Mouse (Mus musculus) adrenal gland, postnatal 10 days (tissue): Measurements from ENCODE around the gene Lsamp. TPM values are rescaled to one million over a fixed set of nuclear protein-coding genes. Genes with fewer than 3 reads are reported as not detected.

Experiments used
- DNase-seq: peaks from one replicate; pipeline ENCODE4 v3.0.0; 2021; ENCODE audit warnings: mixed read lengths
- total RNA-seq, 2 experiments: library from RNA; stranded (reverse); gene quantifications; 2 replicates each; pipeline ENCODE4 v1.2.3; 2021

Lsamp gene
- total RNA-seq, 2 experiments from 2014 or later: 4.9 to 10.3 TPM

DNA sequence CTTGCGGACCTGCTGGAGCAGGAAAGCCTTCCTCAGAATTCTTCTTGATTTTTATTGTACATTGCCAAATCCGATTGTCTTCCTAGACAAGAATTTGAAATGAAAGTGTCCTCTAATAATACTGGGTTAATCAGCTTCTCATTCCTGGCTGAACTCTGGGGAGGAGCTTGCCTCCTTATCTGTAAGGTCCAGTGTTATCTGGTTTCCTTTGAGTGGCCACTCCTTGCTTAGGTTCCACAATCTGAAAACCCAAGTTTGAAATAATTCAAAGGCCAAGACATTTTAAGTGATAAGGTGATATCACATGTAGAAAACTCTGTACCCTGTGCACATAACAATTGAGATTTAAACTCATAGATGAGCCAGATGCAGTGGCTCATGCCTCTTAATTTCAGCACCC, 975.0 kb downstream of the Lsamp start:
- DNase-seq: no peak

DNA sequence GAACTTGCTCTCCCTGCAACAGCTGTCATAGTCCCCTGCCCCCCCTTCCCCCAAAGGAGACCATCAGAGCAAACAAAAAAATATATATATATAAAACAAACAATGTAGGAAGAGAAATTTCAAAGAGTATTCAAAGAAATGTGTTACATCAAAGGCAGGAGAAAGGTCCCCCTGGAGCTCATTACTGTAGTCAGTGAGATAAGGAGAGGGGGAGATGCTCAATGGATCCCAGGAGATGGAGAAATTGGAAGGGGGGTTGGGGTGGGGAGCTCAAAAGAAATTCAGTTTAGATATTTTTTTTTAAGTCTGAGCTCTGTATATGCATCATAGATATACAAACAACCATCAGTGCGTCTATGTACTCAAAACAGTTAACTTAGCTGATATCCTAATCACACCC, 976.4 kb downstream of the Lsamp start:
- no peak for DNase-seq

DNA sequence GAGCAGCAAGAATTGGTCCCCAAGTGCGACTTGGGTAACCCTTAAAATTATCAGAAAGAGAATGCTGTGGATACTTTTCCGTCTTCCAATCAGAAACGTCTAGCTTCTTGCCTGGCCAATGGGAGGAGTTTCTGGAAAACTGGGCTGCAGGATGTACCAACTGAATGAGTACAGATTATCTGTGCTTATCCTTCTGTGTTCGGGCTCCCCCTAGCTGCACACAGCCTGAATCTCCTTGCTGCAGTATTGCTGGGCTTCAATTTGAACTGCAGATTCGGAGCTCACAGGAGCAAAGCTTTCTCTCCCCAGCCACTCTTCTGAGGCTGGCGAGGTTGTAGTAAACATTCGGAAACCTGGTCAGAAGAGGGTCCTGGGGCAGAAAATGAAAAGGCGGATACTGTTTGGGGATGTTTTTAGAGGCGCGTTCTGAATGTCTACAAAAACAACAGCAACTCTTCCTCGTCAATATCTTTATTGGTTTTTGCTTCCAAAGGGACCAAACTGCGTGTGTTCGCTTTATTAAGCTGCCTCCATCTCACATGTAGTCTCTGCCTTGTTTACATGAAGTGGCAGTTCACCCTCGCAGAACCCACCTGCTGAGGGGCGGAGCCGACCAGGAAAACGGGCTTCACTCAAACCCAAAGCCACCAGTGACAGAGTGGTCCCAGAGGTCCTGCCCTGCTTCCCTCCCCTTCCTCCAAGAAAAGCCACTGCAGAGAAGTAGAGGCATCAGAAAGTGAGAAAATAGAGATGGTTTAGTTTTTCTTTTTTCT, 984.1 kb downstream of the Lsamp start:
- peak; percentile 81 for DNase-seq

DNA sequence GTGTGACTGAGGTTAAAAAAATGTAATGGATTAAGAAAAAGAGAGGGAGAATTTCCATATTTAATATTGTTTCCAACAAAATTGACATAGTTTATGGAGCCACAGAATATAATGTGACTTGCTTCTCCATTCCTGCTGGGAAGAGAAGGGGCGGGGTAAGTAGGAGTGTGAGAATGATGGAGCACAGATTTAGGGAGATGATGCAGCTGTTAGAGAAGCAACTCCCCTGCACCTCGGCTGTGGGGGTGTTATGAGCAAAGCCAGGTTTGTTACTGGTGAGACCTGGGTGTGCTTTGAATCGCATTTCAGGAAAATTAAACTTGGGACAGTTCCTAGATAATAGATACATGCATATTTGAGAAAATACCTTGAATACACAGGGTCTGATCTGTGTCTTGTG, 987.2 kb downstream of the Lsamp start:
- DNase-seq: no peak

DNA sequence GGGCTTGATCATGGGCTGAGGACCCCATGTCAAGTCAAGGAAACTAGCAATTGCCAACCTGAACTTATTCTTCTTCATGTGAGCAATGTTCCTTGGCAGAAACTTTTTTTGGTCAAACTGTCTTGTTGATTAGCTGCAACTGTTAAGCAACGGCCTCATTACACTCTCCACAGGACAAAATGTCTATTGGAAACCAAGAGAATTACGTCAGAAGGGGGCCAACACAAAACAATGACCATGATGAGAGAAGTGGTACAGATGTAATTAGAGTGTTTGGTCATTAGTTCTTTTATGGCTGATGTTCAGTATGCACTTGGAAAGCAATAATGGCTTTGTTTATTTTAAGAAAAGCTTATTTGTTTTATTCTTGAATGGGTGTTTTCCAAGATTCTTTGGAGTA, 989.9 kb downstream of the Lsamp start:
- no peak for DNase-seq

DNA sequence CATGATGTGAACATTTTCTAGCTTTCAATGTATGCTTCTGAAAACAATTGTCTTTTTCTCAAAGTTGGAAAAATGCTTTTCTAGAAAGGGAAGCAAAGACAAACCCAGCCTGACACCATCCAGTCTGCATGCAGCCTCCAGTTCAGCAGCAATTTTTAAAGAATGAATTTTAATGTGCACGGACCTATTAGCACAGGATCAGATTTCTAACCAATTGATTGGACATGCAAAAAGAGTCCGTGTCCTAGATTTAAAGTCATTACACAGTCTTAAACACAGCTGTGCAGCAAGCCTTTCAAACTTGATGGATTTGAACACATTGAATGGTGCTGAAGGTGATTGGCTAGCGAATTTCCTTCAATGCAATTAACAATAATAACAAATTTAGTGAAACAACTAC, 998.9 kb downstream of the Lsamp start:
- DNase-seq: no peak

DNA sequence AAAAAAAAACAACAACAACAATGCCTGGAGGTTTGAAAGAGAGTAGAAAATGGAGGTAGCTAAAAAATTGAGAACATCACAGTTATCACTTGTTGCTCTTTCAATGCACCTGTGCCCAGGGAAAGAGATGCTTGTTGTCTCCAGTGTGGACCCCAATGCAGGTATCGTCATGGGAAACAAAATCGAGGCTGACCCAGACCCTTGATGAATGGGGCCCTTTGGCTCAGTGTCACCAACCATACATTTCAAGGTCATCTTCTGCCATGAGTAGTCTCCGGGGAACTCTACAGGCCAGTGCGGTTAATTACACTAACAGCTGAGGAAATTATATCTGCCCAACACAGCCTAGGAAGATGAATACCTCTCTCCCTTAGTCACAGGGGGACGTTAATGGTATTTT, 1023.4 kb downstream of the Lsamp start:
- DNase-seq: no peak

DNA sequence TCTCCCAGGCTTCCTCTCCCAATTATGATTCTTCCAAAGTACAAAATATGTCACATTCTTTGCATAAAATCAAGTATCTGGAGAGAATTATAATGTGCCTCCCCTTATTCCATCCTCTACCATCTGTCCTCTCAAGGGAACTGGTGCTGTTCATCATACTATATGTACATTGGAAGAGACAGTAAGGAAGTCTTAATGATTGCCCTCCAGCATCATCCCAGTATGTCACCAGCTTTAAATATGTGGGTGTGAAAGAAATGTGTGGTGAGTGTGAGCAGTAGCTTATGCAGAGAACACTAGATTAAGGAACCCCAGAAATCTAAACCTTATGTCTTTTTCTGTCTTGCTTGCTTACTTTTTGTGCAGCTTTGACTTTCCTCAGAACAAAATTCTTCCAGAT, 1050.6 kb downstream of the Lsamp start:
- no peak for DNase-seq

DNA sequence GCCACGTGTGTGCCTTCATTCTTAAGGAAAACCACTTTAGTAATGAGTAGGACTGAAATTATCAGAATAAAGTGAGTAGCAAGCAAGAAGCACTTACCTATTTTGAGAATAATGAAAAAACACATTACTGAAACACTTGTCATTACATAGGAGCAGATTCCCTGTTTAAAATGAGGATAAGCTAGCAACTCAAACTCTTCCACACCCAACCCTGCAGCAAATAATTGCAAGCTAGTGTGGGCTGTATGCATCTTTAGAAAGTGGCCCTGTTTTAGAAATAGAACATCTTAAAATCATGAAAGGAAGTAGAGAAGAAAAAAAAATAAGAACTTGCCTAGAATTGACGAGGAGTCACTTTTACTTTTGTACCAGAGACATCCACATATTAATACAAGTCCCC, 1057.5 kb downstream of the Lsamp start:
- DNase-seq: no peak

DNA sequence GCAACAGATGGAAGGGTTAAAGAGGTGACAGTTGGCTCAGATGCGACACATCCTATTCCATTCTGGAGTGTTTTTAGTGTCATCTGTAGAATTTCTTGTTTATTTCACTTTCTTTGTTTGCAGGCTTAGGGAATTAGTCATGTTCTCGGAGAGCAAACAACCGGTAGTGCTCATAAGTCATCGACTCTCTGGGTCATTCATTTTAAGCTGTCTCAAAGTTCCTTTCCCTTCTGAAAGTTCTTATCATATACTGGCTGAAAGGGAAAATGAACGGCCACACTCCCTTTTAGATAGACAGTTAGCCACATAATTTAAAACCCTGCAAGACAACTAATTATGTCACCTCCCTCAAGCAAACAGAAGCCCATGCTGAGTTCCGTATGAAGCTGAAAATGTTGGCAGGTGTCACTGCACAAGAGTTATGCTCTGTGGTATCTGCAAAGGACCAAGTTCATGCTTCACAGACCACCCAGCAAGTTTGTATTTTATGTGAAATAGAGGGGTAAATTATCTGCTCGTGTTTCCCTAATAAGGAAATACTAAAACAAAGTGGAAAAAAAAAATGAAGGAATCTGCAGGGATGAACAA, 1079.2 kb downstream of the Lsamp start:
- DNase-seq: no peak

DNA sequence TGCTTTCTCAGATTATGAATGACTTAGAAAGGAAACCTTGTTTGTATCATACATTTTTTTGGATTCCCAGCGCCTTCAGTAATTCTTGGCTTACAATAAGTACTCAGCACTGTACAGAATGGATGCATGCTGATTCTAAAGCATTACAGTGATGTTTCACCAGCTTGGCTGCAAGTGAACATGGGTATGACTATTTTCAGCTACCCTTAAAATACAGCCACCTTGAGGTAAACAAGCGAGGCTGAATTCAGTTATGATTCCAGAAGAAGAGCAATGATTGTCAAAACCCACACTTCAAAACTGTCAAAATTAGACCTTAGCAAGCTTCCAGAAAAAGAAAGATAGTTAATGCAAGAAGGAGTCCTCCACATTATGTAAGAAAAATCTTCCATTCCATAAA, 1089.3 kb downstream of the Lsamp start:
- DNase-seq: no peak

DNA sequence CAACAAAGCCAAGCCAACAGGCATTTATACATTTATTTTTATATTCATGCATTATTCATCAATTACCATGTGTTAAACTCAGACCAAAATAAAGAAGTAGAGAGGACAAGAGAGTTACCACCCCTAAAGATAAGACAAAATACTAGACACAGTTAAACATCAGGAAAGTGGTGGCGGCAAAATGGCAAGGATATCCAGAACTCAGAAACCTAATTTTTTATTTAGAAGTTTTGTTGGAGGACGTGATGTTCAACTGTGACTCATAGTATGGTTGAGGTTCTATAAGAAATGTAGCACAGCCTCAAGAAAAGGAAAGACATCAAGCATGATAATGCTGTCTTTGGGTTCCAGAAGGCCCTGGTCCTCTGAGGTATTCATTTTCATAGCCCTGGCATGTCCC, 1104.5 kb downstream of the Lsamp start:
- no peak for DNase-seq

DNA sequence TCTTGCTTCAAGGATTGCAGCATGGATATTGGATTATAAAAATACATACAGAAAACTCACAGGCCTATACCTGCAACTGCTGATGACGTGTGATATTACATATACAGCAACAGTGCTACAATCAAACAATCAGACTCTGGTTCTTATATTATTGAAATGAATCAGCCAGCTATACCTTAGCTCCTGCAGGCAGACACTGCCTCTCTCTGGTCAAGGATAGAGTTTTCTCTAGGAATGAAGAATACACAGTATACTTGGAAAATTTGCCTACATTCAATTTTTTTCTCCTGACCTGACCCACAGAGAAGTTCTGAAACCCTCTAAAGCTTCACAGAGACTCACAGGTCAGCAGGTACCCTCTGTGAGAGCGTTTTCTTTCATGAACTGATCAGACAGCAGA, 1105.9 kb downstream of the Lsamp start:
- DNase-seq: no peak

DNA sequence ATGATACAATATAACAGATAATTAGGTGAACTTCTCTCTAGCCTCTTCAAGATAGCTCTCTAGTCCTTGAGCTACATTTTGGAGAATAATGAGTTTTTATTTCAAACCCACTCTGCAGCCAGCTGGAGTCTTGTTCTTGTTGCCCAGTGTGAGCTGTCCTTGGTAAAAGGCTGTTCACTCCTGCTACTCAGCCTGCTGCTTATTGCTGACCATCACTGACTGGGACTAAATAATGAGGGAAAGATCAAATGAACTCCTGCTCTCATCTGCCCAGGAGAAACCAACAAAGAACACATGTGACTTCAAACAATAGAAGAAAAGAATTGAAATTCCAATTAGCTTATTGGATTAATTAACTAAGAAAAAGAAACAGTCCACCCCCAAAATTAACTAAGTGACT, 1107.1 kb downstream of the Lsamp start:
- no peak for DNase-seq

DNA sequence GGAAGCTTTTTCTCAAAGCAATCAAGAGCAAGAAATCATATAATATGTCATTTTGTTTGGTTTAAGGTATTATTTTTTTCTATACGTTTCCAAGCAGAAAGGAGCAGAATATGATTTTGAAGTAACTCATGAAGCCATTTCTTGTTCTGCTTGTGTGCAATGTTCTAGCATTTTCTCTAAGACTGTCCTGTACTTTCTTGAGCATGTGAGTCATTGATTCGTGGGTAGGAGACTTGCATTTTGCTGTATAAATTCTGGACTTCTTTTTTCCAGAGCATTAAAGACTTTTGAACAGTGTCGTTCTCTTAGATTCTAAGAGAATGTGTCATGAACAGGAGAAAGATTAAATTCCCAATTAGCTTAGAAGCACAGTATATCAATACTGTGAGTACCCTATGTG, 1118.6 kb downstream of the Lsamp start:
- DNase-seq: no peak

DNA sequence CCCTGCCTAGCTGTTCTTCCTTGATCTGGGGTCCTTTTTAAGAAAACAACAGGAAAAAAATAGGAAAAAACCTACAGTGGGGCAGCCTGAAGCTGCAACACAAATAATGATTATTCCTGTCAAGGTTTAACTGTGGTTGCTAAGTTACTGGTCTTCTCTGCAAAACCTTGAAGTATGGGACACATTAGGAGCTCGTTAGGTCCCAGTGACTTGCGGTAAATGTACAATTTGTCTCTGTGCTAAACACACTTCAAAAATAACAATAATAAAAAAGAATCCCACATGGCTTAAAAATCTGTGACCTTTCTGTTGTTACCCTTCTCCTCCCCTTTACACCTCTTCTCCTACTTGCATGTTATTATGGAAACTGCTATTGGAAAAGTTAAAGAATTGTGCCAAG, 1140.2 kb downstream of the Lsamp start:
- DNase-seq: no peak

DNA sequence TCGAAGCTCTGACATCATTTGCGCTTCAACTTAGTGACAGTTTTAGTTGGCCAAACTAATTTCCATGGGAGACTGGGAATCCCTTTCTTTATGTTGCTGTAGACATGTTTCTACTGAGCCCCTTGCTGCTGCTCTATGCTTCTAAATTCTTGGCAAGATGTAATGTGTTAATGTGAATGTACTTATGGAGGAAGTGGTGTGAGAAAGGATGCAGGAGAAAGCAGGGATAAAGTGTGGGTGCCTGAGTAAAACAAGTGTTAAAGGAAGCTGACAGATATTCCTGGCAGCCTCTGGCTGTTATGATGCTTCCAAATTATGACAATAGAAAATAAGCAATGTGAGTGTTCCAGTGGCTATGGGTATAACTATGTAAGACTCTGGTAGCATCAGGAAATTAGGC, 1140.9 kb downstream of the Lsamp start:
- DNase-seq: no peak

DNA sequence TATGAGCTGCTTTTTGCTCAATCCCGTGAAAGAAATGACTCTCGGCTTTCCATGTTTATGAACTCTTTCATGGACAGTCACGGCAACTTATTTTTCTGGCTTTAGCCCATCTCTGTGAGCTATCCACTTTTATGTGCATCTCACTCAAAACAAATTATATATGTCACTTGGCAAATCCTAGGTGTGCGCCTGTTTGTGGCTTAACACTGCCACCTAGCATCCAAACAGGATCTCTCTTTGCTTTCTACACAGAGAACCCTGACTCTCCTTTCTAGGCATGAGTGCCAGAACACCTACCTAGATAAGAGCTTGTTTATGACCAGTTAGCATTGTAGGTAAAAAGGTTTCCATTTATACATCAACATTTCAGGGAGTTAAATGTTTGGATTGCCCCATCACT, 1146.9 kb downstream of the Lsamp start:
- no peak for DNase-seq

DNA sequence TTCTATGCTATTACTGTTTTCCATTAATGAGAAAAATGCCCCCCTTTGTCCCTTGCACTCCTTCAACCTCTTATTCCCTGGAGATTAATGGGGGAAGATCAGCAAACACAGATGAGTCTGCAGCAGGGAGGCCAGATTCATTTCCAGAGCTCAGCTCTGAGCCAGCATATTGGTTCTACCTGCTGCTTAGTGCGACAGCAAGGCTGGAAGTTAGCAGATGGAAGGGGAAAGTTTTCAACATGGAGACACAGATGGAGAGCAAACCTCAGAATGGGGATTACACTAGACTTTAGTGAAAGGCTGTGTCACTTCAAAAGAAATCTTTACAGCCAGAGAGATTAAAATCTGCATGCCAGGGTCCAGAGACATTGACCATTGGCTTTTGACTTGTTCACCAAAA, 1188.7 kb downstream of the Lsamp start:
- no peak for DNase-seq

DNA sequence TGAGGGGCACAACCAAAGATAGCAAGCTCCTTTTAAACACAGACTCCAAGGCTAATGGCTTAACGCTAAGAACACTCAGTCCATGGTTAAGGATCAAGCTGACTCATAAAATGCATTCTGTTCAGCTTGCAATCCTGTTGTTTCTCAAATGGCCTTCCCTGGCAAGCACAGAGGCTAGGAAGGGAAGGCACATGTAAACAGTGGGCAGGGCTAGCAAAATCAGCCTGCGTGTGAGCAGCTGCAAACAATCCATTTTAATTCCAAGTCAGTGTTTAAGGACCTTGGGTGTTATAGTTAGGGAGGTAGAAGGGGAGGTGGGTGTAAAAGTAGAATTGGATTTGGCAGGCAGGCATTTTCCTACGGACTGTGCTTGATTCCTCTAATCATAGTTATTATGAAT, 1195.4 kb downstream of the Lsamp start:
- DNase-seq: no peak

DNA sequence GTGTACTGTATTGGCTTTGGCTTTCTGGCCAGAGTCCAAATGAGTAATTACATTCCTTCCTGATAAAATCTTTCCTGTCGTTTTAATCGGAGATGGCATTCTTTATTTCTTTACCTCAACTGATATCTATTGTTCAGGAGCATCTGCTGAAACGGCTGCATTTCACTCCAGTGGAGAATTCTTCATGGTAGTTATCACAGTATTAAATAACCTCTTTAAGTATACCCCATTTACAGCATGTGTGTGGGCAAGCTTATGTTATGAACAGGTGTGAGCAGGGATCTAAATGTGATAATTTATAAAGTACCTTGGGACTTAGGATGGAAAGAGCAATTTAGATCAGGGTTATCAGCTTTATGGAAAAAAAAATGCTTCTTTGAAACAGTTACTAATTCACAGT, 1196.7 kb downstream of the Lsamp start:
- DNase-seq: no peak

DNA sequence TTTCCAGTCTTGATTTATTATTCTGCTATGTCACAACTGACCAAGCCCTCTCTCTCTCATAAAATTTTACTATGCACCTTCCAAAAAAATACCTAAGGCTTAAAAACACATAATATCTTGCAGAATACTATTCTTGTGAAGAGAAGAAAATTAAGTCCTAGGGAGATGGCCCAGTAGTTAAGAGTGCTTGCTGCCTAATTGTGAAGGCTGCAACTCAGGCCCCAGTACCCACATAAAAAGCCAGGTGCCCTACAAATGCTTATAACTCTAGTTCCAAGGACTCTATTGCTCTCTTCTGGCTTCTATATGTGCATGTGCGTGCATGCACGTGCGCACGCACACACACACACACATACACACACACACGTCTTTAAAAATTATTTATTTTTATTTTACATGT, 1225.9 kb downstream of the Lsamp start:
- DNase-seq: no peak

DNA sequence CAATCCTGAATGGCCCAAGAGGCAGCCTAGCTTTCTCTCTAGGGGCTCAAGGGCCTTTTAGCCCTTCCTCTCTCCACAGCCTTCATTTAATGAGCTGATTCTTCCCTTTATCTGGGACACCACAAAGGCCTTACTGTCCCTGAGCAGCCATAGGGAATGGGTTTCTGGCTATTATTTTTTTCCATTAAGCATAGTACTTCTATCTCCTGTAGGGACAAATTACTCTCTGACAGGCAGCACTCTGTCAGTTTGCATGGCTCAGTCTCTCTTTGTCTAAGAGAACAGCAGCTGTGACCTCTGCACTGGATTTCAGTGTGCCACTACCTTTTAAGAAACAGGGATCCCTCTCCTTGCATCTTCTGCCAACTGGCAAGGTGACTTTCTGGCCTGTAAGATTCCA, 1251.7 kb downstream of the Lsamp start:
- no peak for DNase-seq

DNA sequence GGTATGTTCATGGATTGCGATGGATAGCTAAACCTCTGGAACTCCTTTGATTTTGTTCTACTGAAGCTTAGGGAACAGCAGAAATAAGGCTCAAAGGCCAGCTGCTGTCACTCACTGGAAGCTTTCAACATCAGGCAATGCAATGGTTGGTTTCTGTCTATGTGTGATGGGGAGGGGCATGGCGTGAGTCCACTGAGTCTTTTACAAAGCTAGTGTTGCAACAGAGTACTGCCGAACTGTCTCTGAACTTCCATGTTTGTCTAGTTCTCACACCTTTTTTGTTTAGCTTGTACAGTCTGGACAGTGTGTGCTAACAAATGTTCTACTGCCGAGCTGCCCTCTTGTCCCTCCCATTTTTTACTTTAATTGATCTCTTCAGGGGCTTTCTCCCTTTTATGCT, 1258.7 kb downstream of the Lsamp start:
- peak; percentile 18 for DNase-seq

DNA sequence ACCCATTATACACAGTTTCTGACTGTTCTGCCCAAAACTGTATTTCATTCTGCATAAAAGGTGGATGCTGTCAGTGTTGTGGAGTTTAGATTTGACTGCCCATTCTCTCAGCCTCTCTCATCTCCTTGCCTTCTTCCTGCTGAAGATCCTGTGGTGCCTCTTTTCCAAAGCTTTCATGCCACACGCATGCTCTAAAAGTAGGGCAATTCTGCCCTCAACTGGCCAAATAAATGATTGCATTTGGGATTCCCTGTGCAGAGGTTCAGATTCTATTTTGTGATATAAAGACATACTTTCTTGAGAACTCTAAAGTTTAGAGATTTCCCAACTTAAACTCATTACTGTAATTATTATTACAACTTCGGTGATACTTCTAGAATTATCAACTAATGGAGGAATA, 1260.5 kb downstream of the Lsamp start:
- DNase-seq: peak; percentile 50
